In the genomic region with DNA sequence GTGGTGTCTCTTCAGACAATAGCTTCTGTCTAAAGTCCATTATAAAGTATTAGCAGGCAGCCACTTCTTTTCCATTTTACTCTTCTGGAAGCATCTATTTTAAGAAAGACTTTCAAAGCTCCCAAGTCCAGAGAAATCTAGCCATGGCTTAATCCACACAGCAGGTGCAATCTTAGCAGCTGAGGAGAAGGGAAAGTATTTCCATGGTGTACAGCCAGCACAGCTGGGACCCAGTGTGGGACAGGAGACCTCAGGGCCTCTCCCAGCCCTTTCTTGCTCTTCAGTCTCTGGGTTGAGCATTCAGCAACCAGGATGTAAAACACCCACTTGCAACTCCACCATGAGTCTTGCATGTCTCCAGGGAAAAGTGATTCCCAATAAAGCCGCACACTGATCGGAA, we compare ENCODE assay signal across 21 mouse cellular contexts.
"Had no signal": no experiment of that assay in that cellular context is flagged by ENCODE, and none has a peak within 500 bp of the region (broad histone marks: within the 10 kb centered on the region; RNA-seq: fewer than 3 reads in every experiment).

No protein-coding gene starts in this region.

- H3K4me2 ChIP-seq: heart, embryonic 11.5 days; heart, embryonic 13.5 days; heart, embryonic 15.5 days; hindbrain, embryonic 13.5 days; hindbrain, embryonic 15.5 days; kidney, embryonic 15.5 days; limb, embryonic 12.5 days; limb, embryonic 15.5 days; liver, embryonic 12.5 days had no signal

- H3K36me3 ChIP-seq: heart, embryonic 13.5 days; heart, embryonic 15.5 days; hindbrain, embryonic 13.5 days; hindbrain, embryonic 15.5 days; kidney, embryonic 15.5 days; limb, embryonic 12.5 days; limb, embryonic 15.5 days; liver, embryonic 12.5 days had no signal

- H3K27ac ChIP-seq: heart, adult 2 months; heart, embryonic 13.5 days; heart, embryonic 15.5 days; hindbrain, embryonic 13.5 days; hindbrain, embryonic 15.5 days; hindbrain, postnatal 0 days; kidney, embryonic 15.5 days; kidney, postnatal 0 days; limb, embryonic 12.5 days; limb, embryonic 15.5 days; liver, embryonic 12.5 days; liver, embryonic 14.5 days had no signal

- H3K27me3 ChIP-seq: heart, embryonic 13.5 days; heart, embryonic 15.5 days; hindbrain, embryonic 15.5 days; kidney, embryonic 15.5 days; limb, embryonic 12.5 days; limb, embryonic 15.5 days; liver, embryonic 12.5 days had no signal

- H3K9me3 ChIP-seq: heart, embryonic 13.5 days; heart, embryonic 15.5 days; hindbrain, embryonic 13.5 days; hindbrain, embryonic 15.5 days; kidney, embryonic 15.5 days; limb, embryonic 15.5 days; liver, embryonic 12.5 days had no signal

- H3K4me3 ChIP-seq: heart, adult 2 months; heart, embryonic 13.5 days; heart, embryonic 15.5 days; hindbrain, embryonic 13.5 days; hindbrain, embryonic 15.5 days; kidney, embryonic 15.5 days; limb, embryonic 12.5 days; limb, embryonic 15.5 days; liver, embryonic 12.5 days had no signal

- ATAC-seq: intestine, embryonic 16.5 days; liver, embryonic 12.5 days had no signal

- DNase-seq: gastrocnemius, postnatal 36 days; heart, adult 11 months; heart, adult 2 months; heart, postnatal 14 days; heart, postnatal 36 days; kidney, postnatal 14 days; layer of hippocampus, postnatal 36 days; left cerebral cortex, postnatal 4 days had no signal

- H3K9ac ChIP-seq: heart, embryonic 13.5 days; heart, embryonic 15.5 days; hindbrain, embryonic 13.5 days; hindbrain, embryonic 15.5 days; kidney, embryonic 15.5 days; limb, embryonic 12.5 days; limb, embryonic 15.5 days; liver, embryonic 12.5 days; liver, embryonic 14.5 days had no signal
